Mouse (Mus musculus): ENCODE data around the gene Dlg2. TPM values are rescaled to one million over a fixed set of nuclear protein-coding genes. Genes with fewer than 3 reads are reported as not detected.

Dlg2 gene
- polyA plus RNA-seq, 1 experiment = 38.6 TPM

DNA sequence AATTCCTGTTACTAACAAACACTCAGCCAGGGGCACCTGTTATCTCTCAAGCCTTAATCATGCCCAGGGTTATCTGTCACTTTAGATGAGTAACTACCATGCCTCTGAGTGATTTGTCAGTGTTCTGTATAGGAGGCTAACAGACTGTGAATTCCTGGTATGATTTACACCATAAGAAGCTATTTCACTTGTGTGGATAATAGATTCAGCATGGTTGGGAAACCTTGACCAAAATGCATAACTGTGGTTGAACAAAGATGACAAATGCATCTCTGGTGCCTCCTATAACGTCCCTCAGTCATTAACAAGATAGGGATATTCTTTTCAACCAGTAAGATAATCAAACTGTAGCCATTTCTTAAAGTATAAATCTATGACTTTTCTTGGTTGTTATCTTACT is 1341.5 kb downstream of the Dlg2 start:
- DNase-seq (ENCODE audit: low read depth) = no peak
- TF ChIP-seq CTCF (IDR thresholded peaks at IDR 0.05; ENCODE audit: borderline replicate concordance, extremely low read depth, insufficient read depth, insufficient read length) = no peak
- no peak for TF ChIP-seq POLR2A (IDR thresholded peaks at IDR 0.05; ENCODE audit: borderline replicate concordance, extremely low read depth, insufficient read depth, insufficient read length, poor library complexity, severe bottlenecking)

DNA sequence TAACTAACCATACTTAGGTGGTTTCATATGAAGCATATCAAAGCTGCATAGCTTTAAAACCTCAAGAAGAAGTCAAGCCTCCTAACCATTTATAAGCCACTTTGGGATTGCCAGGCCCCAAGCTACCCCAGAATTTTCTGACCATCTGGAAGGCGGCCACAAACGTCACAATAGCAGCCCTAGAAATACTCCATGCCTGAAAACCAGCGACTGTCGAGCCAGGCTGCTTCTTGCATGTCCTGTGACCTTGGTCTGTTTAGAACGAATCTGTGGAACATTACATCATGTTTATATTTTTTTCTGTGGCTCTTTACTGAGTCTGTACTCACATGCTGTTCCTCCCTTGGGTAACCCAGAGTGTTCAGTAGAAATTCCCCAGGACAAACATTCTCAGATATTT is 1355.7 kb downstream of the Dlg2 start:
- DNase-seq (ENCODE audit: low read depth) = no peak
- TF ChIP-seq POLR2A (IDR thresholded peaks at IDR 0.05; ENCODE audit: borderline replicate concordance, extremely low read depth, insufficient read depth, insufficient read length, poor library complexity, severe bottlenecking) (no peak), CTCF (IDR thresholded peaks at IDR 0.05; ENCODE audit: borderline replicate concordance, extremely low read depth, insufficient read depth, insufficient read length) (no peak)

DNA sequence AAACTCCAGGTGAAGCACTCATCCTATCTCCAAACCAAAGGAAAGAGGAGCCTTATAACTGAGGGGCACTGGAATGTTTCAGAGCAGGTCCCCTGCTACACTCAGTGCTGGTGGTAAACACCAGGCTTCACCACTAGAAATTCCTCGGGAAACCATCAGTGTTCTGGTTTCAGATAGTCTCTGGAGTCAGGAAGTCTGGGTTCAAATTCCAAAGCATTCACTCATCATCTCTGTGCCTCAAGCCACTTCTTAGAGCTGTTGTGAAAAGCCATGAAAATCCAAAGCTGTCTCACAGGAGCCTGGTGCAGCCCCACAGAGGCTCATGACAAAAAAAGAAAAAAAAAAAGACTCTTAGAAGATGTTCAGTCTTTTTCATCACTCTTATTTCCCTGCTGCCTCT is 1369.3 kb downstream of the Dlg2 start:
- TF ChIP-seq POLR2A (IDR thresholded peaks at IDR 0.05; ENCODE audit: borderline replicate concordance, extremely low read depth, insufficient read depth, insufficient read length, poor library complexity, severe bottlenecking) (no peak), CTCF (IDR thresholded peaks at IDR 0.05; ENCODE audit: borderline replicate concordance, extremely low read depth, insufficient read depth, insufficient read length) (no peak)
- DNase-seq (ENCODE audit: low read depth) = no peak

GRCm38 (mm10) chr7:91849364-91849763 is 1372.9 kb downstream of the Dlg2 start:
- DNase-seq (ENCODE audit: low read depth) = no peak
- TF ChIP-seq CTCF (IDR thresholded peaks at IDR 0.05; ENCODE audit: borderline replicate concordance, extremely low read depth, insufficient read depth, insufficient read length) = no peak
- no peak for TF ChIP-seq POLR2A (IDR thresholded peaks at IDR 0.05; ENCODE audit: borderline replicate concordance, extremely low read depth, insufficient read depth, insufficient read length, poor library complexity, severe bottlenecking)

DNA sequence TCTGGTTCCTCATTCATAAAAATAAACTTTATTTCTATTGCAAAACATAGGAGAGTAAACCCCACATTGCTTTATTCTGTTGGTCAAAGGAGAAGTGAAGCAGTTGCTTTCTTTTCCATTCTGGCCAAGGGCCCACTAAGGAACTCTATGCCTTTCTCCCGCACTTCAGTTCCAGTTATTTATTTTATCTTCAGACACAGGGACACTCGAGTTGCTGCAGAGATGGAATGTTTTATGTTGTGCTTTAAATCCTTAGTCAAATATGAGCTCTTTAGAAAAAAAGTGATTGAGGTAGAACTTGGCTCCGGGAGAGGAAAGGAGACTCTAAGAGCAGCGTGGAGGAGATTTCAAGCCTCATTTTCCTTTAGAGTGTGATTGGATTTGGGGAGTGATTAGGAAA is 1377.2 kb downstream of the Dlg2 start:
- TF ChIP-seq POLR2A (IDR thresholded peaks at IDR 0.05; ENCODE audit: borderline replicate concordance, extremely low read depth, insufficient read depth, insufficient read length, poor library complexity, severe bottlenecking) (no peak), CTCF (IDR thresholded peaks at IDR 0.05; ENCODE audit: borderline replicate concordance, extremely low read depth, insufficient read depth, insufficient read length) (no peak)
- no peak for DNase-seq (ENCODE audit: low read depth)

DNA sequence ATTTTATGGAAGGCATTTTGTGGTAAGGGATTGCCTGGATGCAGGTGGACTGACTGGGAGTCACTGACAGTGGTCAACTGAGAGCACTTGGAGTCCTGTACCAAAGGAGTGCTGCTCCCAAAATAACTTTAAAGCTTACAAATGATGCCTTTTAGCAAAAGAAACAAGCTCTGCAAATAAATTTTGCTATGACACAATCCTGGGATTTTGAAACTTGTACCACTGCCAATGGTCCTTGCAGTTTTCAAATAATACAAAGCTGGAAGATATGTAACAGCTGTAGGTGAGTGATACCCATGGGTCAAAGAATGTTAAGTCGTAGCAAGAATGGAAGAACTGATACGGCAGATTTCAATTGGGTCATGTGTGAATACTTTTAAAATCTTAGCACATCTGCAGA is 1380.5 kb downstream of the Dlg2 start:
- no peak for TF ChIP-seq CTCF (IDR thresholded peaks at IDR 0.05; ENCODE audit: borderline replicate concordance, extremely low read depth, insufficient read depth, insufficient read length)
- no peak for TF ChIP-seq POLR2A (IDR thresholded peaks at IDR 0.05; ENCODE audit: borderline replicate concordance, extremely low read depth, insufficient read depth, insufficient read length, poor library complexity, severe bottlenecking)
- DNase-seq (ENCODE audit: low read depth) = no peak

DNA sequence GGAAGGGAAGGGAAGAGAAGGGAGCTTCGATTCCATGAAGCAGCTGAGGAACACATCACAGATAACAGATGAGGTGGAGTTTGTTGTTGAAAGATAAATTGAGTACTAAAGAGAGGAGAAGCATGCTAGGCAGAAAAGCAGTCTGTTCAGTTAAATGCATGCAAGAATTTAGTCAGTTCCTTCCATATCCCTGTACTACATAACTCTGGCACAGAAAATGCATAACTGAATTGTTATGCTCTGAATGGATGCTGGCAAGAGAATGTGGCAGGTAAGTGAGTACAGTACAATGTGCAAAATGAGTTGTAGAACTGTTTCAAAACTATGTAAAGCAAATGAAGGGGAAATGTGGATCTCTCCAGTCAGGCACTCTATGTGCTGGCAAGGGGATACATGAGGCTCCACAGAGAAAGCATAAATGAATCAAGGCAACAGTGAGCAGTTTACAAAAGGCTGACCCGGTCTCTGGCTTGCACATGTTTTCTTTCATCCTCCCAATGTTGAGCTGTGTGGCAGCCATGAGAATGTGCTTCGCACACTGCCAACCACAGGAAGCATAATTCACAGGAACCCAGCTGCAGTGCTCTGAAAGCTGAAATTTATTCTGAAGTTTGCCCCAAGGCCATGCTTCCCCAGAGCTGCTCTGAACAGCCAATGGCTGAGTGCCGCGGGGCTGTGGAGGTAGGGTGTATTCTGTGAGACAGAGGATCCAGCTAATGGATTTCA is 1386.5 kb downstream of the Dlg2 start:
- DNase-seq (ENCODE audit: low read depth) = peak; percentile 73
- TF ChIP-seq POLR2A (IDR thresholded peaks at IDR 0.05; ENCODE audit: borderline replicate concordance, extremely low read depth, insufficient read depth, insufficient read length, poor library complexity, severe bottlenecking) = no peak
- no peak for TF ChIP-seq CTCF (IDR thresholded peaks at IDR 0.05; ENCODE audit: borderline replicate concordance, extremely low read depth, insufficient read depth, insufficient read length)

DNA sequence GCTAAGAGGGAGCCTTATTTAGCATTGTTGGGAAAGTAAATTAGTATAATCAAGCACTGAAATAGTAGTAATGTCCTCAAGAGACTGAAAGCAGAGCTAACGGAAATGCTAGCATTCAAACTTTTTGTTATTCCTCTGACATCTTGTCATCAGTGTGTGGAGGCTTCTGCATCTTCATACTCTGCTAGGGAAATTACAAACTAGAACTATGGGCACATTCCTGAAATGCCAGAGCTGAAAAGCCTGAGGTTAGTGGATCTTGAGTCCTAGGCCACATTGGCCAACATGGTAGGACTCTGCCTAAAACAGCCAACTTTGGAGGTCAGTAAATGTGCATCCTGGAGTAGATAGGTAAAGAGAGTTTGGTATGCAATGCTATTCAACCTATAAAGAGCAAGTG is 1392.4 kb downstream of the Dlg2 start:
- DNase-seq (ENCODE audit: low read depth) = no peak
- no peak for TF ChIP-seq CTCF (IDR thresholded peaks at IDR 0.05; ENCODE audit: borderline replicate concordance, extremely low read depth, insufficient read depth, insufficient read length)
- no peak for TF ChIP-seq POLR2A (IDR thresholded peaks at IDR 0.05; ENCODE audit: borderline replicate concordance, extremely low read depth, insufficient read depth, insufficient read length, poor library complexity, severe bottlenecking)

DNA sequence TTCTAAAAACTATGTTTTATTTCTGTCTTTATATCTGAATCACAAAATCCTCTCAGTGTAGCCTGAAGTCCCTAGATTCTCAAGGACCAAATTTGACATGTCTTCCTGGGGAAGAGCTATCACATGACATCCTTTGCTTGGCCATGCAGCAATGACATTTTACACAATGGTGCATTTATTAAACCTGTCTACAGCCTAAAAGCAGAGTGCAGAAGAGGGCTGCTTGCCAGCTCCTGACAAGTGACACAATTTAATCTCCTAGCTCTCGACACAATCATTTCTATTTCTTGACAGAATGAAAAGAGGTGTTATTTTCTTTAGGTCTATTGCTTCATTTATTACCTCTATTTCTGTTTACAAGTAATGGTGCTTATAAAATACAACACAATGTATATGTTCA is 1400.4 kb downstream of the Dlg2 start:
- no peak for TF ChIP-seq CTCF (IDR thresholded peaks at IDR 0.05; ENCODE audit: borderline replicate concordance, extremely low read depth, insufficient read depth, insufficient read length)
- TF ChIP-seq POLR2A (IDR thresholded peaks at IDR 0.05; ENCODE audit: borderline replicate concordance, extremely low read depth, insufficient read depth, insufficient read length, poor library complexity, severe bottlenecking) = no peak
- DNase-seq (ENCODE audit: low read depth) = peak; percentile 64

- DNase-seq (ENCODE audit: low read depth) = no peak
- TF ChIP-seq POLR2A (IDR thresholded peaks at IDR 0.05; ENCODE audit: borderline replicate concordance, extremely low read depth, insufficient read depth, insufficient read length, poor library complexity, severe bottlenecking) (no peak), CTCF (IDR thresholded peaks at IDR 0.05; ENCODE audit: borderline replicate concordance, extremely low read depth, insufficient read depth, insufficient read length) (no peak)
These were observed 1401.3 kb downstream of the Dlg2 start for GRCm38 (mm10) chr7:91877804-91878203.

DNA sequence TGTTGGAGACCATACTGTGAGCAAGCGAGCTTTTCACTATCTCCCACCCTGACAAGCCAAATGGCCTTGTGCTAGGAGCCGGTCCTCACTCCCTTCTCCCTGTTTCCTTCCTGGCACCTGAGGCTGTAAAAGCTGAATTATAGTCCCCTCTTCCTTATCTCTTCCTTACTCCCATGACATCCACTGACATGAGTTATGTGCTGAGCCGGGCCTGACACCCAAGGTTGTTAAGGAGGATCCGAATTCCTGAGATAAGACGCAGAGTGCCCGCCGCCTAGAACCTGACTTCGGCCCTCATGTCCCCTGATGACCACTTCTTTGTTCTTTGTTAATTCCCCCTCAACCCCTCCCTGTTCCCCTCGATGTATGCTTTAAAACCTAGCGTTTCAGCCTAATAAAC is 1409.9 kb downstream of the Dlg2 start:
- TF ChIP-seq POLR2A (IDR thresholded peaks at IDR 0.05; ENCODE audit: borderline replicate concordance, extremely low read depth, insufficient read depth, insufficient read length, poor library complexity, severe bottlenecking) = no peak
- TF ChIP-seq CTCF (IDR thresholded peaks at IDR 0.05; ENCODE audit: borderline replicate concordance, extremely low read depth, insufficient read depth, insufficient read length) = no peak

GRCm38 (mm10) chr7:91893991-91894390 is 1417.5 kb downstream of the Dlg2 start:
- peak; percentile 34 for DNase-seq (ENCODE audit: low read depth)
- no peak for TF ChIP-seq CTCF (IDR thresholded peaks at IDR 0.05; ENCODE audit: borderline replicate concordance, extremely low read depth, insufficient read depth, insufficient read length)
- no peak for TF ChIP-seq POLR2A (IDR thresholded peaks at IDR 0.05; ENCODE audit: borderline replicate concordance, extremely low read depth, insufficient read depth, insufficient read length, poor library complexity, severe bottlenecking)

More for the DNA sequence above, 1409.9 kb downstream of the Dlg2 start:
- DNase-seq (ENCODE audit: low read depth) = no peak

Measured in brain, embryonic 14.5 days (tissue).